Comparison of ENCODE assay signal across 9 mouse cellular contexts in the genomic region with DNA sequence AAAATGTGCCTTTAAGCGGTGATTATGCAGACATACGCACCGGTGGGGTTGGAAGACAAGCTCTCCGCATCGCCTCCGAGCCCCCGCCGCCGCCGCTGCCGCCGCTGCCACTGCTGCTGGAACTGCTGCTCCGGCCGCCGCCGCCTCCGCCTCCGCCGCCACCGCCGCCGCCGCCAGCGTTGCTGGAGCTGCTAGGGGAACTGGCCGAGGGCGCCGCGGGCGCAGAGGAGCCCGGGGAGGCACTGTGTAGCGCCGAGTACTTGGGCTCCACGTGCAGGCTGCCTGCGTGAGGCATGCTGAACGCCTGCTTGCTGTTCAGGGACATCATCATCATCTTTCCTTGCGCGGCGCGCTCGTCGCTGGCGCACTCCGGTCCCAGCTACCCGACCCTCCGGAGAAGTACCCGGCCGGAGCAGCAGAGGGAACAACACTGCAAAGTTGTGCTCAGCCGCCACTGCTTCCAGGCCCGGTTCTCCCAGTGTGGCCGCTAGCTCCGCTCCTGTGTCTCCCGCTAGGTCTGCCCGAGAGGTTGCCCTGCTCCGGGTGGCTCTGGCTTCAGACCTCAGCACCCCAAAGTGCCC. TPM values are rescaled to one million over a fixed set of nuclear protein-coding genes. Genes with fewer than 3 reads are reported as not detected.
DNase-seq lines count a peak whose midpoint lies in the region; ATAC-seq and TF ChIP-seq lines count a peak whose summit lies in the region.
"Had no signal": no experiment of that assay in that cellular context is flagged by ENCODE, and none has a peak within 500 bp of the region (broad histone marks: within the 10 kb centered on the region; RNA-seq: fewer than 3 reads in every experiment).

A gene (minus strand): TSS at position 575 of the 581 bp plus-strand sequence.

- no peaks in the 10 kb centered on the region for H3K9me3 ChIP-seq in kidney, postnatal 0 days (replicated peaks; ENCODE audit: low read length)
- no peaks in the 10 kb centered on the region for H3K9me3 ChIP-seq in forebrain, embryonic 10.5 days

- H3K36me3 ChIP-seq in kidney, postnatal 0 days (ENCODE audit: insufficient read depth, low read length) = no peaks in the 10 kb centered on the region
- H3K36me3 ChIP-seq in forebrain, embryonic 10.5 days (replicated peaks) = no peaks in the 10 kb centered on the region

- no peak for ATAC-seq in kidney, postnatal 0 days (replicated peaks; ENCODE audit: low FRiP score, low read depth)

- peak; percentile 41 for DNase-seq in kidney, postnatal 0 days (ENCODE audit: low spot score)
- no peak for DNase-seq in kidney, adult 18-20 months
- DNase-seq in adrenal gland, postnatal 14 days = peak; percentile 37
- DNase-seq in forebrain, embryonic 10.5 days (ENCODE audit: extremely low spot score, low spot score) = peak; percentile 69
- peak; percentile 43 to 53 for DNase-seq in kidney, postnatal 4 days
- DNase-seq in neural tube, embryonic 10.5 days (ENCODE audit: extremely low spot score, low spot score) = peak; percentile 75
- no peak for DNase-seq in layer of hippocampus, adult 9-11 months
- DNase-seq in yolk sac, embryonic 10.5 days (ENCODE audit: low spot score) = no peak

- no peak for TF ChIP-seq CTCF in kidney, postnatal 0 days (IDR thresholded peaks at IDR 0.05; ENCODE audit: low read depth)

- WGBS in kidney, postnatal 0 days = 0% methylated on average over 49 of the region's 54 CpGs
- WGBS in forebrain, embryonic 10.5 days = under 1% methylated on average over 43 of the region's 54 CpGs

- H3K4me2 ChIP-seq in kidney, postnatal 0 days (ENCODE audit: low read length) = peak within 1 kb of the TSS; percentile 59

- H3K9ac ChIP-seq in kidney, postnatal 0 days (ENCODE audit: low read depth, low read length) = no peak within 1 kb of the TSS

- no peak within 1 kb of the TSS for H3K27ac ChIP-seq in kidney, postnatal 0 days
- H3K27ac ChIP-seq in forebrain, embryonic 10.5 days = no peak within 1 kb of the TSS

- no peaks in the 10 kb centered on the region for H3K4me1 ChIP-seq in kidney, postnatal 0 days (replicated peaks; ENCODE audit: insufficient read depth, low read length)
- H3K4me1 ChIP-seq in forebrain, embryonic 10.5 days = peaks cover 40% of the 10 kb centered on the region

- H3K27me3 ChIP-seq in kidney, postnatal 0 days (ENCODE audit: insufficient read depth, low read length) = peaks cover 70% of the 10 kb centered on the region
- H3K27me3 ChIP-seq in forebrain, embryonic 10.5 days (ENCODE audit: poor library complexity, severe bottlenecking) = peaks cover 100% of the 10 kb centered on the region

- peak within 1 kb of the TSS; percentile 34 for H3K4me3 ChIP-seq in kidney, postnatal 0 days (replicated peaks; ENCODE audit: low read depth, low read length)
- peak within 1 kb of the TSS; percentile 50 for H3K4me3 ChIP-seq in forebrain, embryonic 10.5 days

RNA-seq across cellular contexts. Expression of the gene that starts here (rescaled TPM):
- not detected in 2 replicates for polyA plus RNA-seq in kidney, postnatal 0 days (2015; fragmentation: Nextera tagmentation; extraction: Ambion mirVana)
- total RNA-seq in adrenal gland, postnatal 14 days (2021) = not detected in 2 replicates
- polyA plus RNA-seq in forebrain, embryonic 10.5 days (2016; fragmentation: Nextera tagmentation; extraction: Ambion mirVana) = not detected in 2 replicates
- total RNA-seq: left cerebral cortex, postnatal 14 days had no signal

Comparison
In these comparisons a context has a peak if more than half of its experiments do, and no peak if none do; other contexts are left out.
1. DNase-seq: peak in kidney, postnatal 4 days (2 of 2) and neural tube, embryonic 10.5 days (single experiment); none in kidney, adult 18-20 months (single experiment), layer of hippocampus, adult 9-11 months (single experiment) and yolk sac, embryonic 10.5 days (single experiment).
2. Peak in DNase-seq, H3K4me3 ChIP-seq and H3K4me2 ChIP-seq in kidney, postnatal 0 days; RNA of the gene not detected or under 1 TPM.
3. Peak in DNase-seq in adrenal gland, postnatal 14 days; RNA of the gene not detected or under 1 TPM.
4. Peak in DNase-seq and H3K4me3 ChIP-seq in forebrain, embryonic 10.5 days; RNA of the gene not detected or under 1 TPM.